Comparison of ENCODE assay signal across 8 mouse cellular contexts in the genomic region with DNA sequence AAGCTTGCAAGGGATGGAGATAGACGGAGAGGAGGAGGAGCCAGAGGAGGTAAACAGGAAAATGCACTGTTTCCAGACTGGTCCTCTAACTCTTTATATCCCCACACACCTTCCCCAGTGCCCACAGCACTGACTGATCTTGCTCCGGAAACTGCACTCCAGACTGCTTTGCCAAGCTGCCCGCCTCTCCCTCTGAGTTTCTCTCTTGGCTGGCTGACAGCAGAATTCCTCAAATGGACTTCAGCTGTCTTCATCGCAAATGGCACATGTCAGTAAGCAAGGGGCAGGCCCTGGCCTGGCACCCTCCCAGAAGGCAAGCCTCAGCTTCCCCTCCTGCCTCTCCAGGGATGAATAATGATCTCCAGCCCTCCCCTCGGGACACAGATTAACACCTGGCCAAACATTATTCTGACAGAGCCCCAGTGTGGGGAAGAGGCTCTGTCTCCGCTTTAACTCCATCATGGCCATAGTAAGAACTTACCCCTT.
DNase-seq lines count a peak whose midpoint lies in the region; ATAC-seq lines count a peak whose summit lies in the region.

No protein-coding gene starts in this region.

- WGBS in intestine, embryonic 16.5 days, result 24% methylated on average over 6 of the region's 6 CpGs

- peaks cover 19% of the 10 kb centered on the region for H3K4me1 ChIP-seq in intestine, embryonic 16.5 days (ENCODE audit: control insufficient read depth, insufficient read depth, low read length)

- no peak overlapping the region for H3K27ac ChIP-seq in intestine, embryonic 16.5 days (ENCODE audit: low read length)

- no peaks in the 10 kb centered on the region for H3K36me3 ChIP-seq in intestine, embryonic 16.5 days (ENCODE audit: control insufficient read depth, insufficient read depth, low read length)

- intact Hi-C loops in gastrocnemius, postnatal 14 days (cut with DNase I; ENCODE audit: low total_unique reads), result no loop called here
- intact Hi-C loops in left cerebral cortex, postnatal 36 days (cut with DNase I), result no loop called here

- no peak overlapping the region for H3K4me2 ChIP-seq in intestine, embryonic 16.5 days (ENCODE audit: low read depth, low read length)

- no peak overlapping the region for H3K9ac ChIP-seq in intestine, embryonic 16.5 days (ENCODE audit: low read depth, low read length)

- no peaks in the 10 kb centered on the region for H3K27me3 ChIP-seq in intestine, embryonic 16.5 days (replicated peaks; ENCODE audit: control insufficient read depth, insufficient read depth, low read length)

- peak; percentile 7 for DNase-seq in urinary bladder, postnatal 14 days (ENCODE audit: low spot score)
- DNase-seq in urinary bladder, postnatal 10 days (ENCODE audit: low spot score), result no peak
- DNase-seq in gastrocnemius, postnatal 14 days, result peak; percentile 52
- peak; percentile 52 for DNase-seq in lung, postnatal 14 days
- DNase-seq in frontal cortex, postnatal 10 days (ENCODE audit: low spot score in 2 of 2), result no peak
- DNase-seq in left cerebral cortex, postnatal 36 days (ENCODE audit: low spot score in 2 of 2), result no peak

- no peaks in the 10 kb centered on the region for H3K9me3 ChIP-seq in intestine, embryonic 16.5 days (ENCODE audit: control insufficient read depth, low read length)

- no peak overlapping the region for H3K4me3 ChIP-seq in intestine, embryonic 16.5 days (ENCODE audit: low read length)

- ATAC-seq in intestine, embryonic 16.5 days, result 0 out of 2 replicates have a peak, but pooled peaks have one; percentile 42
- ATAC-seq in erythroid progenitor cell, adult 5-6 weeks (replicated peaks; ENCODE audit: low FRiP score, poor library complexity, severe bottlenecking), result no peak

Comparison
In these comparisons a context has a peak if more than half of its experiments do, and no peak if none do; other contexts are left out.
1. DNase-seq: peak in urinary bladder, postnatal 14 days (single experiment), gastrocnemius, postnatal 14 days (single experiment) and lung, postnatal 14 days (single experiment); none in urinary bladder, postnatal 10 days (single experiment), frontal cortex, postnatal 10 days (0 of 2) and left cerebral cortex, postnatal 36 days (0 of 2).